Mouse (Mus musculus): Measurements from ENCODE around the gene Pi4kb.
"Not testable (repeated sequence)": the region's sequence is repeated elsewhere in the genome, so short reads cannot be mapped to it uniquely, and the experiment has no call there.

GRCm38 (mm10) chr3:94940033-94940432 lies 34.5 kb upstream of the Pi4kb start:
- not testable (repeated sequence) for TF ChIP-seq CTCF (IDR thresholded peaks at IDR 0.05; ENCODE audit: low read depth); EP300 (optimal IDR thresholded peaks at IDR 0.05)
